19 mouse cellular contexts compared by ENCODE assay signal in genomic region chr6:141428587-141428986, GRCm38 (mm10).
"Had no signal": no experiment of that assay in that cellular context is flagged by ENCODE, and none has a peak within 500 bp of the region (broad histone marks: within the 10 kb centered on the region; RNA-seq: fewer than 3 reads in every experiment).

No protein-coding gene starts in this region.

- H3K4me3 ChIP-seq: midbrain, embryonic 10.5 days; midbrain, embryonic 12.5 days; myocyte; neural tube, embryonic 13.5 days; neural tube, embryonic 15.5 days had no signal

- ATAC-seq: midbrain, embryonic 16.5 days had no signal

- H3K9me3 ChIP-seq: midbrain, embryonic 10.5 days; midbrain, embryonic 12.5 days; neural tube, embryonic 13.5 days; neural tube, embryonic 15.5 days had no signal

- H3K27ac ChIP-seq: midbrain, embryonic 10.5 days; midbrain, embryonic 12.5 days; neural tube, embryonic 13.5 days; neural tube, embryonic 15.5 days had no signal

- H3K27me3 ChIP-seq: midbrain, embryonic 12.5 days; neural tube, embryonic 13.5 days; neural tube, embryonic 15.5 days had no signal

- H3K4me2 ChIP-seq: lung, embryonic 14.5 days; midbrain, embryonic 12.5 days; neural tube, embryonic 13.5 days; neural tube, embryonic 15.5 days had no signal

- H3K9ac ChIP-seq: lung, embryonic 14.5 days; midbrain, embryonic 12.5 days; neural tube, embryonic 13.5 days; neural tube, embryonic 15.5 days had no signal

- H3K4me1 ChIP-seq: midbrain, embryonic 10.5 days; midbrain, embryonic 12.5 days; neural tube, embryonic 13.5 days; neural tube, embryonic 15.5 days had no signal

- H3K36me3 ChIP-seq: midbrain, embryonic 10.5 days; midbrain, embryonic 12.5 days; neural tube, embryonic 13.5 days; neural tube, embryonic 15.5 days had no signal

- DNase-seq: lung, adult 18-20 months; lung, embryonic 14.5 days; lung, postnatal 10 days; lung, postnatal 4 days; midbrain, embryonic 14.5 days; retina, postnatal 1 day; right cerebral cortex, adult 18-20 months; right cerebral cortex, postnatal 25 days; right cerebral cortex, postnatal 4 days; spleen, adult 18-20 months; thymus, adult 18-20 months; thymus, postnatal 14 days; thymus, postnatal 4 days had no signal
